Mouse (Mus musculus): ENCODE results near the gene Loxl4.

- TF ChIP-seq CTCF (IDR thresholded peaks at IDR 0.05) (no peak), EP300 (IDR thresholded peaks at IDR 0.05) (no peak)
Measured at GRCm38 (mm10) chr19:42613116-42613515, 503 bp upstream of the Loxl4 start.

Data from lung, postnatal 0 days (tissue).